Mouse (Mus musculus) kidney, embryonic 15.5 days (tissue): ENCODE results near the gene Mrpl2. TPM values are rescaled to one million over a fixed set of nuclear protein-coding genes. Genes with fewer than 3 reads are reported as not detected.

Source experiments
- ATAC-seq: fragments of 200-750 bp; cut with Nextera tagmentation; replicated peaks from 2 replicates; pipeline ENCODE4 v1.8.0; 2017; ENCODE audit warnings: moderate TSS enrichment; ENCODE audit not compliant: low FRiP score
- H3K27ac ChIP-seq: fragments of 300-500 bp; sonication (generic); 2 replicates; pipeline ENCODE4 v1.5.1; 2015; ENCODE audit warnings: mild to moderate bottlenecking, inconsistent platforms
- H3K27me3 ChIP-seq: fragments of 300-500 bp; sonication (generic); 2 replicates; pipeline ENCODE4 v1.6.1; 2015; ENCODE audit warnings: inconsistent platforms
- H3K36me3 ChIP-seq: fragments of 300-500 bp; sonication (generic); 2 replicates; pipeline ENCODE4 v1.6.1; 2015; ENCODE audit warnings: inconsistent platforms
- H3K4me1 ChIP-seq: fragments of 300-500 bp; sonication (generic); 2 replicates; pipeline ENCODE4 v1.6.1; 2015; ENCODE audit warnings: inconsistent platforms
- H3K4me2 ChIP-seq: fragments of 300-500 bp; sonication (generic); 2 replicates; pipeline ENCODE4 v1.6.1; 2015; ENCODE audit warnings: moderate library complexity, mild to moderate bottlenecking, inconsistent platforms
- H3K4me3 ChIP-seq: fragments of 300-500 bp; sonication (generic); replicated peaks from 2 replicates; pipeline ENCODE4 v1.5.1; 2015; ENCODE audit warnings: mild to moderate bottlenecking, inconsistent platforms
- H3K9ac ChIP-seq: fragments of 300-500 bp; sonication (generic); 2 replicates; pipeline ENCODE4 v1.6.1; 2015; ENCODE audit warnings: mild to moderate bottlenecking, inconsistent platforms
- H3K9me3 ChIP-seq: fragments of 300-500 bp; sonication (generic); replicated peaks from 2 replicates; pipeline ENCODE4 v1.6.1; 2016; ENCODE audit warnings: inconsistent platforms
- WGBS: fragments of 180-500 bp; shearing (Covaris S2); methylation state at CpG from one replicate; pipeline ENCODE4 v1.1.7; 2015; ENCODE audit warnings: mixed read lengths; 5-methylcytosine and 5-hydroxymethylcytosine counted together
- polyA plus RNA-seq: library from polyadenylated mRNA; unstranded; fragments of >200 nt; fragmentation: Nextera tagmentation; extraction: Ambion mirVana; gene quantifications from 2 replicates; pipeline ENCODE4 v1.2.1, GENCODE M21; 2015

The Mrpl2 gene
- polyA plus RNA-seq, 1 experiment from 2014 or later = 124 TPM

- peak within 1 kb of the TSS; percentile 97 for H3K27ac ChIP-seq
- peak within 1 kb of the TSS; percentile 86 for H3K9ac ChIP-seq
- H3K4me2 ChIP-seq = peak within 1 kb of the TSS; percentile 89
- H3K4me1 ChIP-seq = peaks cover 48% of the 10 kb centered on the region
- H3K27me3 ChIP-seq = no peaks in the 10 kb centered on the region
- 68% methylated on average over 8 of the region's 9 CpGs for WGBS
- H3K36me3 ChIP-seq = peaks cover 47% of the 10 kb centered on the region
- no peaks in the 10 kb centered on the region for H3K9me3 ChIP-seq
- no peak for ATAC-seq
- peak within 1 kb of the TSS; percentile 95 for H3K4me3 ChIP-seq
Observed at GRCm38 (mm10) chr17:46678416-46678815, 32.4 kb downstream of the Mrpl2 start, which contains the start of gene Mea1. Gene Mea1, plus strand, starts transcription at chr17:46678793.

DNA sequence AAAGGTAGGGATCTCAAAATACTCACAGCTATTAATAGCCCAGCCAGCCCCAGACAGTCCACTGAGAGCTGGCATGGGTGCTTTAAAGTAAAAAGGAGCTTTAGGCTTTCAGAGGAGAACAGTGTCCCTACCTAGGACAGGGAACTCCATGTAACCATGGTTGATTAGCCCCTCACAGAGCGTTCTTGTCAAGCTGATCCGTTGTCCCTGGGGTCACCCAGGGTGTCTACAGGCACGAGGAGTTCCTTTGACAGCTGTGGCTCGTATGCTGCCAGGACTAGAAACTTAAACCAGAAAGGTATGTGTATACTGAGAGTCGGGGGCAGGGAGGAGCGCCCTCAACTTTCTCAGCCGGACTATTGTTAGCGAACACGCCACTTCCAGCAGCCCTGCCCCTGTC is 32.9 kb downstream of the Mrpl2 start:
- Histone ChIP-seq H3K9ac (peak overlapping the region; percentile 86), H3K36me3 (peaks cover 52% of the 10 kb centered on the region), H3K27me3 (no peaks in the 10 kb centered on the region), H3K27ac (peak overlapping the region; percentile 97), H3K4me1 (peaks cover 47% of the 10 kb centered on the region), H3K9me3 (no peaks in the 10 kb centered on the region), H3K4me2 (peak overlapping the region; percentile 89), H3K4me3 (peak overlapping the region; percentile 95)
- no peak for ATAC-seq
- WGBS = 30% methylated on average over 9 of the region's 9 CpGs

GRCm38 (mm10) chr17:46679843-46680759 is 34.1 kb downstream of the Mrpl2 start:
- Histone ChIP-seq H3K36me3 (peaks cover 57% of the 10 kb centered on the region), H3K4me3 (peak overlapping the region; percentile 95), H3K9ac (peak overlapping the region; percentile 86), H3K27me3 (no peaks in the 10 kb centered on the region), H3K27ac (peak overlapping the region; percentile 97), H3K9me3 (no peaks in the 10 kb centered on the region), H3K4me1 (peaks cover 38% of the 10 kb centered on the region), H3K4me2 (peak overlapping the region; percentile 89)
- WGBS = under 1% methylated on average over 34 of the region's 34 CpGs
- peak; percentile 12 for ATAC-seq

DNA sequence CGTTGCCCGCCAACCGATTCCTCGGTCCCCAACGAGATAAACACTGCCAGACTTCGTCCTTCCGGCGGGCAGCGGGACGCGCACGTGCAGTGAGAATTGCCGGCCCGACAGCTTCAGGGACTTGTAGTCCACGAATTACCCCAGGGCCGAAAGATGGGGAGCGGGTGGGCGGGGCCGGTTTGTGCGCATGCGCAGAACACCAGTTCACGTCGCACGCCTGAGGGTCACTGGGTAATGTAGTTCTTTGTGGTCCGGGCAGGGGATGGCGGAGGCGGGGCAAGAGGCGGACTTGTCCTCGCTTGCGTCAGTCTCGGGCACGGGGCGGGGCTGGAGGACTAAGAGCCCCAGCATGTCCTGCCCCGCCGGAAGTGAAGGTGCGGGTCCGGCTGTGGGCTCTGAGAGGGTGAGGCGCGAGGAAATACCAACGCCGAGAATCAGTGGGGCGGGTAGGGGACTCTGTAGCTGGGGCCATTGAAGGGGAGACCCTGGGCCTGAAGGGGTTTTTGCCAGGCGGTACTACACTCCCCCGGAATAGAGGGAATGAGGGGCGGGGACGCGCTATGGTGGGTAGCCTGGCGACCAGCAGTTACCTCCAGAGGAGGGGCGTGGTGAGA is 34.8 kb downstream of the Mrpl2 start, which contains the start of gene Klhdc3:
Klhdc3 (minus strand) TSS at position 155 of the 614 bp plus-strand sequence.
- no peaks in the 10 kb centered on the region for H3K27me3 ChIP-seq
- WGBS = under 1% methylated on average over 49 of the region's 49 CpGs
- peak; percentile 97 for ATAC-seq
- H3K4me2 ChIP-seq = peak within 1 kb of the TSS; percentile 89
- H3K9ac ChIP-seq = peak within 1 kb of the TSS; percentile 86
- H3K4me1 ChIP-seq = peaks cover 36% of the 10 kb centered on the region
- peak within 1 kb of the TSS; percentile 95 for H3K4me3 ChIP-seq
- H3K27ac ChIP-seq = peak within 1 kb of the TSS; percentile 97
- H3K9me3 ChIP-seq = no peaks in the 10 kb centered on the region
- H3K36me3 ChIP-seq = peaks cover 57% of the 10 kb centered on the region

- ATAC-seq = peak; percentile 0; the same call in 1 of the 2 replicates
- Histone ChIP-seq H3K27ac (peak overlapping the region; percentile 84), H3K36me3 (peaks cover 57% of the 10 kb centered on the region), H3K4me2 (peak overlapping the region; percentile 89), H3K27me3 (no peaks in the 10 kb centered on the region), H3K4me1 (peaks cover 36% of the 10 kb centered on the region), H3K9ac (peak overlapping the region; percentile 62), H3K4me3 (peak overlapping the region; percentile 95), H3K9me3 (no peaks in the 10 kb centered on the region)
- 25% methylated on average over 12 of the region's 12 CpGs for WGBS
Observed at GRCm38 (mm10) chr17:46681466-46682118, 35.6 kb downstream of the Mrpl2 start.

GRCm38 (mm10) chr17:46682654-46683389 is 36.8 kb downstream of the Mrpl2 start:
- H3K9me3 ChIP-seq = no peaks in the 10 kb centered on the region
- 83% methylated on average over 16 of the region's 16 CpGs for WGBS
- H3K36me3 ChIP-seq = peaks cover 56% of the 10 kb centered on the region
- no peaks in the 10 kb centered on the region for H3K27me3 ChIP-seq
- no peak overlapping the region for H3K27ac ChIP-seq
- H3K9ac ChIP-seq = no peak overlapping the region
- H3K4me1 ChIP-seq = peaks cover 32% of the 10 kb centered on the region
- no peak overlapping the region for H3K4me2 ChIP-seq
- H3K4me3 ChIP-seq = no peak overlapping the region
- ATAC-seq = no peak

GRCm38 (mm10) chr17:46685913-46686312 is 39.9 kb downstream of the Mrpl2 start:
- no peak for ATAC-seq
- Histone ChIP-seq H3K4me1 (peaks cover 10% of the 10 kb centered on the region), H3K27ac (no peak overlapping the region), H3K4me3 (no peak overlapping the region), H3K4me2 (no peak overlapping the region), H3K27me3 (no peaks in the 10 kb centered on the region), H3K9ac (no peak overlapping the region), H3K9me3 (no peaks in the 10 kb centered on the region), H3K36me3 (peaks cover 64% of the 10 kb centered on the region)
- 84% methylated on average over 6 of the region's 6 CpGs for WGBS

DNA sequence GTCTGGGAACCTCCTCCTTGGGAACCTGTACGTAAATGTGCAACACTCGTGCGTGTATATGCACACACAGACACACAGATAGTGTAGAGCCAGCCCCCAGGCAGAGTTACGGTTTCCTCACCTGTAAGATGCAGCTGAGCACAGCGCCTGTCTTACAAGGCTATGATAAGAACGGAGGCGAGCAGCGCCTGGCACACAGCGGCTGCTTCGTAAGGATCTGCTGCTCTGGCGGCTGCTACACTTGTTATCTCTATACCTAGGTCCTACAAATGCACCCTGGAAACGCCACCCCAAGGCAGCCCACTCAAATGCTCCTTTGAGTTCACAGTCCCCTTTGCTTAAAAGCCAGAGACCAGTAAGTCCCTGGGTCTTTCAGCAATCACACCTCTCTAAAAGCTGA is 44.6 kb downstream of the Mrpl2 start:
- no peak overlapping the region for H3K4me3 ChIP-seq
- 95% methylated on average over 12 of the region's 12 CpGs for WGBS
- no peak for ATAC-seq
- H3K4me2 ChIP-seq = no peak overlapping the region
- no peak overlapping the region for H3K9ac ChIP-seq
- H3K36me3 ChIP-seq = peaks cover 58% of the 10 kb centered on the region
- H3K27ac ChIP-seq = no peak overlapping the region
- H3K27me3 ChIP-seq = no peaks in the 10 kb centered on the region
- H3K9me3 ChIP-seq = no peaks in the 10 kb centered on the region
- no peaks in the 10 kb centered on the region for H3K4me1 ChIP-seq

GRCm38 (mm10) chr17:46691390-46691789 is 45.4 kb downstream of the Mrpl2 start:
- WGBS = 88% methylated on average over 2 of the region's 2 CpGs

DNA sequence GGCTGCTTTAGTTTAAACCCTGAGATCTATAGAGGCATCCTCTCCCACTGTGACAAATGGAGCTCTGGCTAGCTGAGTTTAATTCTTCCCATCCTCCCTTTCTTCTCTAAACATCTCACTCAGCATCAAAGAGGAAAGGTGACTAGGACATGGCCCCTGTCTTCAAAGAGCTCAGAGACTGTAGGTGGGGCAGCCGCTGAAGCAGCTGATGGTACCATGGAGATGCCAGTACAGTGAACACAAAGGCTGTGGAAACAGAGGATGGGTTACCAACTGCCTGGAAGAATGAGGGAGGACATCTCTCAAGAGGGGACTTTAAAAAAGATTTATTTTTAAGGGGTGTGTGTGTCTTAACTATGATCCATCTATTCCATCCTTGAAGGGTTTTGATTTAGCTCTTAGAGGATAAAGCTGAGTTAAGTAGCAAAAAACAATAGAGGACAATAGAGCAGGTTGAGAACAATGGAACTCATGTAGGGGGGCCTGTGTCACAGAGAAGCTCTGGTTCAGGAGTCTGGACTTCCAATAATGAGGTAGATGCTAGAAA is 48.6 kb downstream of the Mrpl2 start:
- no peak overlapping the region for H3K9ac ChIP-seq
- H3K9me3 ChIP-seq = no peaks in the 10 kb centered on the region
- WGBS = 44% methylated on average over 1 of the region's 1 CpGs
- H3K27me3 ChIP-seq = no peaks in the 10 kb centered on the region
- ATAC-seq = no peak
- H3K4me2 ChIP-seq = no peak overlapping the region
- peaks cover 65% of the 10 kb centered on the region for H3K36me3 ChIP-seq
- H3K4me1 ChIP-seq = no peaks in the 10 kb centered on the region
- no peak overlapping the region for H3K27ac ChIP-seq
- no peak overlapping the region for H3K4me3 ChIP-seq

More at GRCm38 (mm10) chr17:46691390-46691789, 45.4 kb downstream of the Mrpl2 start:
- H3K27ac ChIP-seq = no peak overlapping the region
- no peak for ATAC-seq
- H3K4me3 ChIP-seq = no peak overlapping the region
- no peaks in the 10 kb centered on the region for H3K27me3 ChIP-seq
- H3K36me3 ChIP-seq = peaks cover 58% of the 10 kb centered on the region
- no peaks in the 10 kb centered on the region for H3K9me3 ChIP-seq
- no peak overlapping the region for H3K9ac ChIP-seq
- no peak overlapping the region for H3K4me2 ChIP-seq
- no peaks in the 10 kb centered on the region for H3K4me1 ChIP-seq

- no peak for ATAC-seq
- H3K4me1 ChIP-seq = peaks cover 23% of the 10 kb centered on the region
- no peak overlapping the region for H3K9ac ChIP-seq
- no peaks in the 10 kb centered on the region for H3K27me3 ChIP-seq
- H3K27ac ChIP-seq = no peak overlapping the region
- H3K36me3 ChIP-seq = peaks cover 53% of the 10 kb centered on the region
- no peak overlapping the region for H3K4me3 ChIP-seq
- H3K4me2 ChIP-seq = no peak overlapping the region
- WGBS = 82% methylated on average over 6 of the region's 6 CpGs
- H3K9me3 ChIP-seq = no peaks in the 10 kb centered on the region
Observed at GRCm38 (mm10) chr17:46698515-46698914, 52.5 kb downstream of the Mrpl2 start.
